Mouse (Mus musculus) kidney, postnatal 10 days (tissue): Measurements from ENCODE around the gene Slc25a23.
"Not testable (repeated sequence)": the region's sequence is repeated elsewhere in the genome, so short reads cannot be mapped to it uniquely, and the experiment has no call there.

Source experiments
- DNase-seq: peaks from one replicate; pipeline ENCODE4 v3.0.0; 2021; ENCODE audit warnings: mixed read lengths

Gene Slc25a23

GRCm38 (mm10) chr17:57070699-57071098 is 11.0 kb upstream of the Slc25a23 start:
- peak; percentile 64 for DNase-seq

- no peak for DNase-seq
Measured at GRCm38 (mm10) chr17:57070272-57070671, 10.6 kb upstream of the Slc25a23 start.

DNA sequence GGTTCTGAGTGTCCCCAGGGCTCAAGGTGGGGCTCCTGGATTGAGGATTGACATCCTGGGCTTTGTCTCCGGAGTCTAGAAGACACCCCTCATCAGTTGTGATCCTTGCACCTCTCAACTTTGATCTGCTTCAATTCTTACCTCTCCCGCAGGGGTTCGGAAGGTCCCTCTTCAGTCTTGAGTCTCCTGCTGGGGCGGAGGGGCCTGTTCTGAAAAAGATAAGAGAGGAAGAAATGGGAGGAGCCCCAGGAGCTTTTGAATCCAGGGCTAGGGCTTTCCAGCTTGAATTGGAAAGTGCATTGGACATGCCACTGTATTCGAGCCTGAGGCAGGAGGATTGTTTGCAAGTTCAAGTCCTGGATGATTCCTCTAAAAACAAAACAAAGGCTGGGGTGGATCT is 7.2 kb upstream of the Slc25a23 start:
- DNase-seq, result no peak

GRCm38 (mm10) chr17:57063031-57063430 is 3.4 kb upstream of the Slc25a23 start:
- DNase-seq, result peak; percentile 46

DNA sequence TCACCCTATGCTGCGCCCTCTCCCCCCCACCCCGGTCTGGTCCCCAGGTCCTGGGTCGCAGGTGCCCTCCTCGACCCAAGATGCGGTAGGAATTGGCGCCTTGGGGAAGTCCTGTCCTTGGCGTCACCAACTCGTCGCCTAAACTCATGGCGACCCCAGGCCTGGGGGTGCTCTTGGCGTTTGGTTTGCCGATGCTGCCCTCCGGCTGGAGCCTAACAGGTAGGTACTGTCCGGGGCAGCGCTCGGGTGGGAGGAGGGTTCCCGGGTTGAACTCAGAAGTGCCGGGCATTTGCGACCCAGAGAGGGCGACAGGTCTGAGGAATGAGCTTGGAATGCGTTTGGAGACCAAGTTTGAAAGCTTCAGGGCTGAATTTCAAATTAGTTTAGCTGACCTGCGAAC is 2.9 kb upstream of the Slc25a23 start:
- DNase-seq, result no peak

DNA sequence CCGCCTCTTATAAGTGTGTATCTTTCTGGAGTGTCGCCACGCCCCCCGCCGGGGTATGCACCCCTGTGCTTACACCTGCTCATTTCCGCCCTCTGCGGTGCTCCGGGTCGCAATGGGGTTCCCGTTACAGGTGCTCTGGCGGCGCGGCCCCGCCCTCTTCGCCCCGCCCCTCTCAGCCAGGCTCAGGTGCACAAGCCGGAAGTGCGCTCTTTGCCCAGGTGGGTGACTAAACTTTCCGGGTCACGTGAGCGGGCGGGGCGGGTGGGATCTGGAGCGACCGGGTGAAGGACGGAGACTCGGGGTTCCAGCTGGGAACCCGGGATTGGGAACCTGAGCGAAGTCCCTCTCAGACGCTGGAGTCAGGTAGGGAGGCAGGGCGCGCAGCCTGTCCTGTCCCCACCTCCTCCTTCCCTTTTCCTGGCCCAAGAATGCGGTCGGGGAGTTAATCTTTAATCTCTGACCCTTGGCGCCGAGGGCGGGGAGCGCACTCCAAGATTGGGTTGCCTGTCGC is 2.4 kb upstream of the Slc25a23 start:
- DNase-seq, result peak; percentile 86

GRCm38 (mm10) chr17:57061069-57061468 is 1.4 kb upstream of the Slc25a23 start:
- DNase-seq, result no peak

GRCm38 (mm10) chr17:57060231-57060801 is 653 bp upstream of the Slc25a23 start:
- peak; percentile 95 for DNase-seq

- peak; percentile 49 for DNase-seq
Measured at GRCm38 (mm10) chr17:57058891-57059485, 675 bp downstream of the Slc25a23 start, which contains the start of gene Crb3. Crb3 (plus strand) TSS chr17:57059105.

DNA sequence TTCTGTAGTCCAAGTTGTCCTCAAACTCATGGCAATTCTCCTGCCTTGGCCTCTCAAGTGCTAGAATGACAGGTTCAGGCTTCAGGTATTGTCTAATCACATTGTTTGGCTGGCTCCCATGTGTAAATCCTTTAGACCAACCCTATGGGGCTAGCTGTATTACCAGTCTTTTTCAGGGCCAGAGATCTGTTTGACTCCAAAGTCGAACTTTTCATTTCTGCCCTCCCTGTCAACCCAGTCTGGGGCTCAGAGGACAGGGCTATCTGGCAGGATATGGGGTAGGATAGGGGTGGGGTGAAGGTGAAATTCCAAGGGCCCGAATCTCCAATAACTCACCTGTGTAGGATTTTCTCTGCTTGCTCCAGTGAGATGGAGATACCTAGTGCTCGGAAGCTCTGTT is 3.4 kb downstream of the Slc25a23 start:
- no peak for DNase-seq

GRCm38 (mm10) chr17:57051679-57052078 is 8.0 kb downstream of the Slc25a23 start:
- not testable (repeated sequence) for DNase-seq

- DNase-seq, result no peak
Measured at GRCm38 (mm10) chr17:57048816-57049215, 10.8 kb downstream of the Slc25a23 start.

- peak; percentile 30 for DNase-seq
Measured at GRCm38 (mm10) chr17:57047406-57047805, 12.3 kb downstream of the Slc25a23 start.

DNA sequence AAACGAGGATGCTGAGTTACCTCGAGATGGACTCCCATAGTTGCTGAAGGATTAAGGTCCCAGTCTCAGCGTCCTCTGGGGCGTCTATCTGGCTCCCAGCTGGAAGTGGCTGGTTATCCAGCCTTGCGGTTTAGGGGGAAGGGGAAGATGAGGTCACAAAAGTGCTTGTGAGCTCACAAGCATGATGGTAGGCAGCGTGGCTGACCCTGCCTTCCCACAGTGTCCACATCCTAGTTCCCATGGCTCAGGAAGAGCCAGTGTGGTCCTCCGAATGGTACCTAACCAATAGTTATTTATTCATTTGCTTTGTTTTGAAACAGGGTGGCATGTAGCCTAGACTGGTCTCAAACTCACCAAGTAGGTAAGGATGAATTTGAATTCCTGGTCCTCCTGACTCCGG is 18.1 kb downstream of the Slc25a23 start, which contains the start of gene Slc25a41:
Slc25a41 (minus strand) TSS at position 101 of the 400 bp plus-strand sequence.
- no peak for DNase-seq

DNA sequence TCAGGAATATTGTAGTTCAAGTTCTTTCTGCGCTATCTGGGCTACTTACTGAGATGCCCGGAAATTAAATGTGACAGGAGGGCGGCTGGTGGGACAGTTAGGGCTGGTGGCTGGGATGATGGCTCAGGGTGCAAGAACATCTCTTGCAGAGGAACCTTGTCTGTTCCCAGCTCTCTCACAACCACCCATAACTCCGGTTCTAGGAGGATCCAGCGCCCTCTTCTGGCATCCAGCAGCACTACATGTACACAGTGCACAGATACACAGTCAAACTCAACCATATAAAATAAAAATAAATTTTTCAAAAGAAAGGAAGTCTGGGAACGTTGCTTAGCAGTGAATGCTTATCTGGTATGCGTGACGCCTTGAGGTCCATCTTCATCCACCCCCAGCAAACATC is 20.7 kb downstream of the Slc25a23 start:
- DNase-seq, result peak; percentile 25

DNA sequence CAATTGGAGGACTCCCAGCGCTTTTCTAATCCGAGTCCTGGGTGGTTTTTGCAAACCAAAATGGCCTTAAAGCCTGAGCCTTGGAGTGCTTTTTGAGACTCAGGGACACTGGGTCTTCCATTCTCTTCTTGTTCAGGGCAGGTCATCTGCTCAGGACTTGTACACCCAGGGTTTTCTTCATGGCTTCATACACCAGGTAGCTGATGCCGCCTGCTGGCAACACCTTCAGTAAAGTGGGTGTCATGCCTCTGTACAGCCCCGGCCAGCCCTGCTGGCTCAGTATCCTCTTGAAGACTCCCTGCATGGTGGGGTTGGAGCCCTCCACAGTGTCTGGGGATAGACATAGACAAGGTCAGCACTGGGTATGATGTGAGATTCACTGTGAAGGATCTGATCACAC is 26.8 kb downstream of the Slc25a23 start:
- no peak for DNase-seq

GRCm38 (mm10) chr17:57031661-57032420 is 27.8 kb downstream of the Slc25a23 start:
- peak; percentile 99 for DNase-seq

DNA sequence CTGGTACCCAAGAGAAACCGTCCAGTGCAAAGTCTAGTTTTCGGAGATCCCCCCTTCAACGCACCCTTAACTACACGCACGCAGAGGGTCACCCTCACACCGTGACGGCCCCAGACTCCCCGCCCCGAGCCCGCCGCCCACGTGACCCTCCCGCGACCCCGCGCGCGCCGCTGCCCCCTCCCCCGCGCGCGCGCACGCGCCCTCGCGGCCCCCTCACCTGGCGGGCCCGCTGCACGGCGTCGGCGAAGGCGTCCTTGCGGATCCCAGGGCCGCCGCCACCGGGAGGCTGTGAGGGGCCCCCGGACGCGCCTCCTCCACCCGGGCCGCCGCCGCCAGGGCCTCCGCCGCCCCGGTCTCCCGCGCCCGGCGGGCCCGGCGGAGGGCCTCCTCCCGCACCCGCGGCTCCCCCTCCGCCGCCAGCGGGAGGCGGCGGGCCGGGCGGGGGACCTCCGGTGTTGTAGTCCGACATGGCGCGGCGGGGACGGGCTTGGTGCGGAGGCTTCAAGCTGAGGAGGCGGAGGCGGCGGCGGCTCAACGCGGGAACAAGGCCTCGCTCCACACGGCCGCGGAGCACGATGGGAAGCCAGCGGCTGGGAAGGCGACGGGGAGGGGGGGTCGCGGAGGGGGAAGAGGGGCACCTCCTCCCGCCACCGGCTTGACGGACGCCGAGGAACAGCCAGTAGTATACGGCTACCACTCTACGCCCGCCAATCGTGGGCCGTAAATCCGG is 28.6 kb downstream of the Slc25a23 start, which contains the start of gene Khsrp:
Khsrp (minus strand) TSS at position 592 of the 730 bp plus-strand sequence.
- DNase-seq, result peak; percentile 72

GRCm38 (mm10) chr17:57029691-57030090 is 30.0 kb downstream of the Slc25a23 start:
- DNase-seq, result peak; percentile 31

- no peak for DNase-seq
Measured at GRCm38 (mm10) chr17:57027471-57027870, 32.2 kb downstream of the Slc25a23 start.

DNA sequence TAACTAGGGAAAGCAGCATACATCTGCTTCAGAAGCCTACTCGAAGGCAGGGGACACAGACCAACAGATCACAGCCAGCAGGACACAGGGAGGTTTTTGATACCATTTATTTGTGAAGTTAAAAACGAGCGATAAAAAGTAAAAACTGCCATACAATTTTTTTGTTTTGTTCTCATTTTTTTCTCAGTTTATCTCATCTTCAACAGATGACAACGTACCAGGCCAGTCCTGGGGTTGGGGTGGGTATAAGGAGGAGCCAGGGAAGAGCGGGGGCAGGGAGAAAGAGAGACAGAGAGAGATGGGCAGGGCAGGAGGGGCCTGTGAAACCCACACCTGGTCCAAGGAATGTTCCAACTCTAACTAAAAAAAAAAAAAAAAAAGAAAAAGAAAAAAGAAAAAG is 38.7 kb downstream of the Slc25a23 start:
- DNase-seq, result no peak

DNA sequence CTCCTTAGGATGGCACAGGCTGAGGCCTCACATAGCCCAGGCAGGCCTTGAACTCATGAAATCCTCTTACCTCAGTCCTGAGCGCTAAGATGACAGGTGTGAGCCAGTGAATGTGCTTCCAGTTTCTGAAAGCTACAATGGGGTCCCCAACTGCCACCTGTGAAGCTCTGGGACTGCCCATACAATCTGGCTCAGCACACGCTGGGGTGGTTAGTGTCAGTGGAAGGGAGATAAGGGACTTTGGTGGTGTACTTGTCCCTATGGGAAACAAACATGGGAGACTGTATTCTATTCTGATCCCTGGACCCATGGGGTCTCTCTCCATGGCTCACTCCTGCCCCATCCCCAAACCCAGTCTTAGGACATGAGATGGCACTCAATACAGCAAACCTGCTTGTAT is 40.0 kb downstream of the Slc25a23 start:
- no peak for DNase-seq

DNA sequence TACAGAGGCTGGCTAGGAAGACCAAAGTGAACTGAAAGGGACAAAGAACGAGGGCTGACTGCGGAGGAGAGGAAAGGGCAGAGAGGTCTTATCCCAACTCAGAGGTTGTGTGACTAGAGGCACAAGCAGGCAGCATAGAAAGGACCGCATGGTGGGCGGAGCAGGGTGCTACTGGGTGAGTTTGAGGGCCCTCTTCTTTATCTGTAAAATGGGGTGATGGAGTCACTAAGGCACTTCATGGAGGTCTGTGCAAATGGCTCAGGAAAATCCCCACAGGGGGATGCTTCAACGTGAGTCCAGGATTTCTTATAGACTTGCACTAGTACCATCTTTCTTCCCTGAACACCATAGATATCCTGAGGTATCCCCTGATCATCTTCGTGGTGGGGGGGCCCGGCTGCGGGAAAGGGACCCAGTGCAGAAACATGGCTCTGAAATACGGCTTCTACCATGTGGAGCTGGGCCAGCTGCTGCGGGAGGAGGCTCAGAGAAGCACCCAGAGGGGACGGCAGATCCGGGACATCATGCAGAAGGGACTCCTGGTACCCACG is 47.3 kb downstream of the Slc25a23 start:
- peak; percentile 20 for DNase-seq
